Mouse (Mus musculus): ENCODE results near the gene Tle2.

Tle2 gene

GRCm38 (mm10) chr10:81572975-81573374, 1.4 kb upstream of the Tle2 start:
- DNase-seq (ENCODE audit: low read depth, low spot score): no peak

DNA sequence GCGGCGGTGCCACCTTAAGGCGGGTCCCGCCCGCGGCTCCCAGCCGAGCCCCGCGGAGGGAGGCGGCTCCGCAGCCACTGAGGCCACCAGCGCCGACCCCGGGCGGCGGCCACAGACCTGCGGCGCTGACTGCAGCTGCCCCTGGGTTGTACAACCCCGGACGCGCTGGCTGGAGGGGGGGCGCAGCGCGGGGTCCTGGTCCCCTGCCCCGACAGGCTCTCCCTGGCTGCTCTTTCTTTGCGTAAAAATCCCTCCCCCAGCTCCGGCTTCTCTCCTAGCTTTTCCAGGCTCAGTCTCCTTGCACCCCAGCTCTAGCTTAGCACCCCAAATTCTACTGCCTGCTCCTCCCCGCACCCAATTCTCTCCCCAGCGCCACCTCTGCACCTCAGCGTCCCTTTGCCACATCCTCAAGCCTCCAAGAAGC, 859 bp downstream of the Tle2 start:
- no peak for DNase-seq (ENCODE audit: low read depth, low spot score)

DNA sequence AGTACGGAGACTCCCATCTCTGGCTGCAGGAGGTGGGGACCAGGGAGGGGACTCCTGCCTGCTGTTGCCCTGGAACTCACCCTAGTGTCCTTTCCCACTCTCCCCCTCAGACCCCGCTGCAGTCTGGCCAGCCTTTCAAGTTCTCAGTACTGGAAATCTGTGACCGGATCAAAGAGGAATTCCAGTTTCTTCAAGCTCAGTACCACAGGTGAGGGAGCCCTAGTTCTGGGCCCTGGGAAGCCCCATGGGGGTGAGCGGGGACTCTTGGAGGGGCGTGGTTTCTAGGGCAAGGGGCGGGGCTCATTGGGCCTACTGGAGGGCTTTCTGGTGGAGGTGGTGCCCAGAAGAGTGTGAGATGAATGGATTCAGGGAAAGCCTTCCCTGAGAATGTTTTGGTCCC, 1.3 kb downstream of the Tle2 start:
- DNase-seq (ENCODE audit: low read depth, low spot score): no peak

- DNase-seq (ENCODE audit: low read depth, low spot score): no peak
These were observed 5.6 kb downstream of the Tle2 start for GRCm38 (mm10) chr10:81579967-81580366.

DNA sequence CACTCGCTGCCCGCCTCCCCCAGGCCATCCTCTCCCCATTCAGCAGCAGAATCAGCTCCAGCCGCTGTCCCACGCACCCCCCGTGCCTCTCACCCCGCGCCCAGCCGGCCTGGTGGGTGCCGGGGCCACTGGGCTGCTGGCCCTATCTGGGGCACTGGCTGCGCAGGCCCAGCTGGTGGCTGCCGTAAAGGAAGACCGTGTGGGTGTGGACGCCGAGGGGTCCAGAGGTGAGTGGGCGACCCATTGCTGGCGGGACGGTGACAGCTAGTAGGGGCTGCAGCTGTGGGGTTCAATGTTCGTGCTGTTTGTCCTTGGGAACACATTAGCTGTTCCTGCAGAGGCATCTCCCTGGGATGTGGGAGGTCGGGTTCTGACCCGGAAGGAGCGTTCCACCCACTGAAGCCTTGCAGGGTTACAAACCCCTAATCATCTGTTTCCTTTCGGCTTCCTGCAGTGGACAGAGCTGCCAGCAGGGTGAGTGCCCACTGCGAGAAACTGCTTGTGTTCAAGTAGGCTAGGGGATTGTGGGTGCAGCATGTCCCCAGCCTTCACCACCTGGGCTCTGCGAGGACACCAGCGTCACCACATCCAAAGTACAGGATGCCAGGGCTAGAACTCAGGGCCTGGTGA, 6.2 kb downstream of the Tle2 start:
- no peak for DNase-seq (ENCODE audit: low read depth, low spot score)

DNA sequence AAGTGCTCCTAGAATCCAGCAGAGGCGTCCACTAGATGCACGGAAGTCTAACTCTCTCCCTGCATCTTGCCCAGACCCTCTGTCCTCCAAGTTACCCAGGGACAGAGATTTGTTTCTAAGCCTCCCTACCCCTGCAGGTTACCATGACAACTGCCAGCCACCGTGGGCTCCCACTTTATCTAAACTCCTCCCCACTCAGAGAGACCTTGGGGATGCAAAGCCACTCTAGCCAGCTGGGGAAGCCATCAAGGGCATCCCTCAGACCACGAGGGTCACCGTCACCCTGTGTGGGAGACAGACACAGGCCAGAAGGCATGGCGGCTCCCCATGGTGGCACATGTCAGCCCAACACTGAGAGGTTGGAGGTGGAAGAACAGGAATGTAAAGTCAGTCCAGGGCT, 9.0 kb downstream of the Tle2 start:
- DNase-seq (ENCODE audit: low read depth, low spot score): no peak

GRCm38 (mm10) chr10:81588739-81589138, 14.4 kb downstream of the Tle2 start:
- DNase-seq (ENCODE audit: low read depth, low spot score): no peak

- no peak for DNase-seq (ENCODE audit: low read depth, low spot score)
These were observed 17.5 kb downstream of the Tle2 start for GRCm38 (mm10) chr10:81591846-81592245.

- no peak for DNase-seq (ENCODE audit: low read depth, low spot score)
These were observed 18.3 kb downstream of the Tle2 start for GRCm38 (mm10) chr10:81592631-81593030.

- no peak for DNase-seq (ENCODE audit: low read depth, low spot score)
These were observed 18.9 kb downstream of the Tle2 start for GRCm38 (mm10) chr10:81593223-81593622.

- DNase-seq (ENCODE audit: low read depth, low spot score): no peak
These were observed 19.6 kb downstream of the Tle2 start for GRCm38 (mm10) chr10:81593935-81594334.

DNA sequence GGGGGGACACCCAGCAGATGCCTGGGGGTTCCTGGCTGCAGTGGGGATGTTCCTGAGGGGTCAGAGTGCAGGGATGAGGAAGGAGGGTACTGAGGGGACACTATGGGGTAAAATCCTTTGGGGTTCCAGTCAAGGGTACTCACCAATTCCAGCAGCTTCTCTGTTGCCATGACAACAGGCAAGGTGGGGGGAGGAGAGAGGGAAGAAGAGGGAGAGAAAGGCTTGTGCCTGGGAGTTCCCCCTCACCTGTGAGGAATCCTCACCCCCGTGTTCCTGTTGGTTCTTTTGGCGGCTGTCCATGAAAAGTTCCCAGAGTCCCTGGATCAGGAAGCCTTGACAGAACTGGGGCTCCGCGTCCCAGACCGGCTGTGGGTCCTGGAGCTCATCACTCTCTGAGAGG, 21.2 kb downstream of the Tle2 start:
- no peak for DNase-seq (ENCODE audit: low read depth, low spot score)

DNA sequence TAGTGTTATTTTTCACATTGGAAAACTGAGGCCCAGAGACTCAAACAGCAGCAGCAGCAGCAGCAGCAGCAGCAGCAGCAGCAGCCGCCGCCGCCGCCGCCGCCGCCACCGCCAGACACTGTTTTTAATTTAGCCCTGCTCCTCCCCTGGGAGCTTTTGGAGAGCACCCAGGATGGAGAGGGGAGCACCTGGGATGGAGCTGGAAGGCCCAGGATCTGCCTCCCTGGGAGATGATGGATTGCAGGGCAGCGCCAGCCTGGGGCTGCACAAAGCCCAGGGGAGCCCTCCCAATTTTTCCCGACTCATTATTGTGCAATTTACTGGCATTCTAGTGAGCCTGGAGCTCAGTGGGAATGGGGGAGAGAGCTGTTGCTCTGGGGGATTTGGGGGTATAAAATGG, 22.2 kb downstream of the Tle2 start:
- DNase-seq (ENCODE audit: low read depth, low spot score): no peak

GRCm38 (mm10) chr10:81597137-81597950, 23.0 kb downstream of the Tle2 start:
- no peak for DNase-seq (ENCODE audit: low read depth, low spot score)

DNA sequence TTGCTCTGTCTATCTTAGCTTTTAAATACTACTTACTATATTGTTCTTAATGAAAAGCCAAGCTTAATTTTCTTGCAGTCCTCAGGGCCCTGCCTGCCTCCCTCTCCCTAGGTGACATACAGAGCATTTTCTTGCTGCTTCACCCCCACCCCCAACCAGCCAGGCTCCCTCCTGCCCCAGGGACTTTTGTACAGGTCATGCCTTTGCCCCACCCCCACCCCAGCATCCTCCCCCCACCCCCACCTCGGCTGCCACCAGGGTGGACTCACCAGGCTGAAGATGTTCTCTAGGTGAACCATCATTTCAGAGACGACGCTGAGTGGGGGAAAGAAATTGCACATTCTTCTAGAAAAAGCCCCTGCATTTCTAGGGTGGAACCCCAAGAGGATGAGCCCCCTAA, 24.0 kb downstream of the Tle2 start:
- no peak for DNase-seq (ENCODE audit: low read depth, low spot score)

DNA sequence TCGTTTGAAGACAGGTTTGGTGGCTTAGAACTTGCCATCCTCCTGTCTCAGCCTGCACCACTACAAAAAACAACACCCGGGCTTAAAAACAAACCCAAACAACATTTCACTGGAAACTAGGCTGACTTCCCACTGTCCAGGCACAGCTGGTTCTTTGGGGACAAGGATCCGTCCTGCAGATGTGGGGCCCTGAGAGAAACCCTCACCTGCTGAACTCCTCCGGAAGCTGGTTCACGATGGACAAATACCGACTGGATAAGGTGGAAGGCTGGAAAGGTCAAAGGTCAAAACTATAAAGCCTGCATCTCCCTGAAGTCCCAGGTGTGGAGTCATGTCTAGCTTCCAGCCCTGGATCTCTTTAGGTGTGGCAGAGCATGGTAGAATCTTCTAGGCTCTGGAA, 24.5 kb downstream of the Tle2 start:
- DNase-seq (ENCODE audit: low read depth, low spot score): no peak

- DNase-seq (ENCODE audit: low read depth, low spot score): no peak
These were observed 25.3 kb downstream of the Tle2 start for GRCm38 (mm10) chr10:81599630-81600029.

DNA sequence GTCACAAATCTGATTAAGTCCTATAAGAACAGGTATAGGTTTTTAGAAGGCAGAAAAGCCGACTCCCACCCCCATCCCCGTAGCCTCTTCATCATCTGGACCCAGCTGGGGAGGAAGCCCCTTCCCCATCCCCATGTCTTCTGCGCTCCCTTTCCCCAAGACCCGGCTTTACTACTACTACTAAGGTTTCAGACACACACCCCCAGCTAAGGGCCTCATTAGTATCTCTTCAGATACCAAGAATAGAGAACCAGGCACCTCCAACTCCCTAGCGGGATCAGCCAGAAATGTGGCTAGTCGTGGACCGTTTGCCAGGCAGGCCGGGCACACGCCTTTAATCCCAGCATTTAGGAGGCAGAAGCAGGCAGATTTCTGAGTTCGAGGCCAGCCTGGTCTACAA, 25.7 kb downstream of the Tle2 start:
- no peak for DNase-seq (ENCODE audit: low read depth, low spot score)

GRCm38 (mm10) chr10:81600738-81601203, 26.4 kb downstream of the Tle2 start, which contains the start of gene Tle6:
Tle6 (minus strand) TSS chr10:81601073.
- DNase-seq (ENCODE audit: low read depth, low spot score): peak; percentile 99

GRCm38 (mm10) chr10:81601396-81601905, 27.1 kb downstream of the Tle2 start:
- DNase-seq (ENCODE audit: low read depth, low spot score): no peak

DNA sequence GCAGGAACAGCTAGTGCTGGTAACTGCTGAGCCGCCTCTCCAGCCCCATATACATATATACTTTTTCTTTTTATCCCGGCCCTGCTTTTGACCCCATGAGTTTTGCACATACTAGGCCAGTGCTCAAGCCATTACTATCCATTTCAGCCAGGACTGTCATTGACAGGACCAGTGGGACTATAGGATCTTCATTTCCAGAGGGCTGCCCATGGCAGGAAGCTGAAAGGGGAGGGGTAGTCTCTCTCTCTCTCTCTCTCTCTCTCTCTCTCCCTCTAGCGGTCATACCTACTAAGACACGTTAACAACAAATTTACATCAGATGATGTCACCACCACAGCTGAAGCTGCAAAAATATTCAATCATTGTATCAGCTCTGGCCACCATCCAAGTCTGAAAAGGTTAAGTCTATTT, 28.4 kb downstream of the Tle2 start:
- DNase-seq (ENCODE audit: low read depth, low spot score): no peak

- DNase-seq (ENCODE audit: low read depth, low spot score): no peak
These were observed 29.9 kb downstream of the Tle2 start for GRCm38 (mm10) chr10:81604019-81604967.
